Mouse (Mus musculus) mouse embryonic stem cell (cell line): ENCODE data around the gene Gm20388.

Experiments
- in situ Hi-C, 2 experiments: fragments of 300-500 bp; cut with MboI; formaldehyde crosslinking; loops; 1 replicate in 1 of 2; 3 replicates in 1 of 2; pipeline ENCODE4 v1.14.3; 2019 to 2020; ENCODE audit warnings: low sequenced_read_pairs in 2 of 2, low pct_unique_long_range_greater_than_20kb in 1 of 2, mixed read lengths in 1 of 2; ENCODE audit not compliant: unreplicated experiment in 1 of 2

The Gm20388 gene

DNA sequence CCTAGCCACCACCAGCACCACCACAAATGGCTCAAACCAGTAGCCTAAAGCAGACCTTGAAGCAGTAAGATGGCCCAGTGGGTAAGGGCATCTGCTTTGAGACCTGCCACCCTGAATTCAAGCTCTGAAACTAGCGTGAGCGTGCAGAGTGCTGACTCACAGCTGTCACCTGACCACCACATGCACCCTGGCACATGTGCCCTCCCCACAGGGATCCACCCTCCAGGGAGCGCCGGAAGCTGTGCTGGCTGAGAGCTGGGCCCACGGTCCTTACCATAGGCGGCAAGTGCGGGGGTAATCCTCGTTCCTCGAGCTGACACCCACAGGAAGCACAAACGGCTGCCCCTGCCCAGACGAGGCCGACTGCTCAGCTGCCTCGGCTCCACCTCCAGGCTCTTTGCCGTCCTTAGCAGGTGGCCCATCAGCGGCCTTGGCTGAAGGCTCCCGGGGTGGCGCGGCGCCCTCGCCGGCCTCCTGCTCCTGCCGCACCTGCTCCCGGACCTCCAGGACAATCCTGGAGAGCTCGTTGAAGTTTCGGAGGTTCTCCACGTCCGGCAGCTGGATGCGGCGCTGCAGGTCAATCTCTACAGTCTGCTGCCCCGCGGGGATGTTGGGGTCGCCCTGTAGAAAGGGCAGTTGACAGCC lies 1643.3 kb downstream of the Gm20388 start:
- in situ Hi-C loops: no loop called here

DNA sequence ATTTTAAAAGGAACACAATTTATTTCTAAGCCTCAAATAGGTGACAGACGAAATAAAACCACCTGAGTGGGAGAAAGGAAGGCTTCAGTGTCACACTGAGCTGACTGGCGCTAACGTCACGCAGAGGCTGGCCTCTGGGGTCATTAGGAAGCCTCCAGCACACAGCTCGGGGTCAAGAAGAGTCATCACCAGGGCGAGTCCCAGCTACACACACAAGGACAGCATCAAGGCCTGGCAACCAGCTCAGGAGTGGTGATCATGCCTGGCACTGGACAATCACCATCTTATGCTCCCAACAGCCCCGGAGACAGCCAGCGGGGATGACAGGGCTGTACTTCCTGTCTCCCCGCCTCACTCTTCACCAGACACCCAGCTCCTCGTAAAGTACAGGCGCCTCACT lies 1647.1 kb downstream of the Gm20388 start:
- in situ Hi-C loops: no loop called here

DNA sequence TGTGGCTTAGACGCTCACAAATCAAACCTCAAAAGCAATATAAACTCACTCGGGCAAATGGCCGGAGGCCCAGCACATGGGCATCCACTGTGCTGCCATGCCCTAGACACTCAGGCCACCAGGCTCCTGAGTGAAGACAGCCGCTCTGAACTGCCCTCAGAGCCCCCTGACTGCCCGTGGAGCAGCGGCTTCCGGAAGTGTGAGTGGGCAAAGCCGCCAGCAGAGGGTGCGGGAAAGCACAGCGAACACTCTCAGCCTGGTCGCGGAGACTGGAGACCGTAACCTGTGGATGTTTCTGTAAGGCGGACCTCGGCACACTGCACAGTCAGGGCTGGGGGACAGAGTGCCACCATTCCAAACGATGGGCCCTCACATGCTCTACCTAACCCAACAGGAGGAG lies 1647.9 kb downstream of the Gm20388 start:
- in situ Hi-C loops: no loop called here

DNA sequence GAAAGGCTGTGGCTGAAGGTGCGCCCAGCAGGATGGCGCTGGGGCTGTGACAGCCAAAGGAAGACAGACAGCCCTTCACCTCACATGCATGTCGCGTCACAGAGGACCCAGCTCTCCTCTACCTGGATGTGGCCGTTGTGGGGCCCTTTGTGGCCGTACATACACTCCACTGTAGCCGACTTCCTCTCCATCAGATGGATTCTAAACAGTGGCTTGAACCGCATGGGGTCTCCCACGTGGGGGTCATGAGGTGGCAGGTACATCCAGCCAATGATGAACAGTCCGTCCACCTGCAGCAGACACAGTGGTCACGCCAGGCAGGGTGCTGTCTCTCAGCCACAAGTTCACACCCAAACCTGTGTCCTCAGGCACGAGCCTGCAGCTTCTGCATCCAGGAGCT lies 1649.2 kb downstream of the Gm20388 start:
- in situ Hi-C loops: no loop called here

DNA sequence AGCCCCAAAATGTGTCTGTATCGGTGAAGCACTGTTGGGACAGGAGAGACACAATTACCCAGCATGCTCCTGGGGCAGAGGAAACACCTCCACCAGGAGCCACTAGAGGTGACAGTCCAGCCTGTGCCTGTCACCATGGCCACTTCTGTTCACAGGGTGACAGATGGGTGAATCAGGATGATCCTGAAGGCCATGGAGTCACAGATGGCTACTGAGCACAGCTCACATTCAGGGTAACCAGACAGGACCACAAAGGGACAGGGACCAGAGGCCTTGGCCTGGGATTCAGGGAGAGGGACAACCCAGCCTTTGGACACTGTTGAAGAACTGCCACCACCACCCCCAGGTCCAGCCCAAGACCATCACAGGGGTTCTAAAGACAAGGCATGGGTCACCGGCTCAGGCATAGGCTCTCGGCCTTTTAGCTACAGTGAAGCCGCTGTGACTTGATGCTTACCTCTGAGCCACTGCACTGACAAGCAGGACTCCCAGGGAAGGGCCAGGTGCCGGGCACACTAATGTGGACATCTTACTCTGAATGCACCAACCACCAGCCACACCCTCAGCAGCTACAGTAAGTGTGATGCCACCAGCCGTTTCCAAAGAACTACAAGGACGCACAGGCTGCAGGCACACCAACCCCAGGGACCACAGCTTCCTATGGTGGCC lies 1649.9 kb downstream of the Gm20388 start:
- in situ Hi-C loops: no loop called here

DNA sequence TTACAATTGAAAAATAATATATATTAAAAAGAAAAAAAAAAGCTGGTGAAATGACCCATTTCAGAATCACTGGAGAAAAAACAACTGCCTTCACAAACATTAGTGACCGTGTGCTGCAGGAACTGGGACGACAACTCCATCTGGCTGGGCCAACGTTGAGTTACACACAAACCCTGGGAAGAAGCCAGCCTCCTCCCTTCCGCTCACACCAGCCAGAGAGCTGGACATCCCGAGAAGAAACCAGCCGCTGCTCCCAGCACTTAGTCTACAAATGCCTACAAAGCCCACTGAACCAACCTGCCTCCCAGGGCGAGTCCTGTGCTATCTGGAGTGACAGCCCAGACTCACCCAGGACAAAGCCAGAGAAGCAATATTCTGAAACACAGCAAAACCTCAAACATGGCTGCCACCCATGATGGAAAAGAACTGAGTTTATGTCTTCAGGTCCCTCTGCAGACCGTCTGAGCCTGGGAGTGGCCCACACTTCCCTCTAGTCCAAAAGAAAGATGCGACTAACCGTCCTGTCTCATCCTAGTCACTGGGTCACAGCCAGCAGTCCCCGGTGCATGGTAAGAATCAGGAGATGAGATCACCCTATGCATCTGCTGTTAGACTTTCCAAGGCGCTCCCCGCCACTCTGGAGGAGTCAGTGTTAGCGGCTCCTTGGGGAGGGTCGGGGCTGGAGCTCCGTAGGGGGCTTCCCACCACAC lies 1651.2 kb downstream of the Gm20388 start:
- in situ Hi-C loops: no loop called here

DNA sequence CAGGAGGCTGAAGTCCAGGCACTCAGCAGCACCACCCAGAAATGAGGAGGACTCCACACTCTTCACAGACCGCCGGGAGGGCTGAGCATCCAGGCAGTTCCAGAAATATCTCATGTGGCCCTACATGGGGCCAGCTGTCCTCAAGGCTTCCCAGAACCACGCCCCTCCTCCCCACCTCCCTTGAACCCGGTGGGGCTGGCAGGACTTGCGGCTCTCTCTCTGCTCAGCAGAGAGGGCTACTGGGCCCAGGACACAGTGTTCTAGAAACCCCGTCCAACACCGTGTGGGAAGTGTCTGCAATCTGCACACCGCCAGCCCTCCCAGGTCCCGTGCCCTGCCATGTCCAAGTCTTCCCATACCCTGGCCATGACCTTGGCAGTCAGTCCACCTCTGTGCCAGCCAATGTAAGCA lies 1652.3 kb downstream of the Gm20388 start:
- in situ Hi-C loops: no loop called here

DNA sequence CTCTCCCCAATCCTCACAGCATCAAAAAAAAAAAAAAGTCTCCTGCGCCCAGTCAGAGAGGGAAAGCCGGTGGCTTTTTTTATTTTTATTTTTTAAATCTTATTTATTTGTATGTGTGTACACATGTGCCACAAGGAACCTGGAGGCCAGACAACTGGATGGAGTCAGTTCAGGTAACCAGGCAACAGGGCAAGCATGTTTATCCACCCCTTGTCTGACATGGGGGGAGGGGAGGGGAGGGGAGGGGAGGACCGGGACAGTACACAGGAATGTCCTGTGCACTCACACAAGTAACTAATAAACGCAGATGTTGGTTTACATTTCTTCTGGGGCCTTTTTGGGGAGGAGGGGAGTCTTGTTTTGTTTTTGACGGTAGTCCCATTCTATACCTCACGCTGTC lies 1653.1 kb downstream of the Gm20388 start:
- in situ Hi-C loops: no loop called here

DNA sequence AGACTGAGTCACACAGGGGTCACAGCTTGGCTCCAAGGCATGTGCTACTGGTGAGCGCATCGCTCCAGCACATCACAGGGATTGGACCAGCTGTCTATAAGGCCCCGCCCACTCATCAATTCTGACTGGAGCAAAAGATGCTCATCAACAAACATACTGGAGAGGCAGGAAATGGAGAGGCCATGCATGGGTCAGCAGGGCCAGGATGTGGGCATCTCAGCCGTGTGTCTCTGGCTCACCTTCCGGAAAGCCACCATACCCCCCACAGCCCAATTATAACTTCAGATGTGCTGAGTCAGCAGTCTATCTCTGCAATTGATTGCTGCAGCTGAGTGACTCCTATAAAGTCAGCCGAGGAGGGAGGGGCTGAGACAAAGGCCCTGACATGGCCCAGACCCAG lies 1657.7 kb downstream of the Gm20388 start:
- in situ Hi-C loops: no loop called here

DNA sequence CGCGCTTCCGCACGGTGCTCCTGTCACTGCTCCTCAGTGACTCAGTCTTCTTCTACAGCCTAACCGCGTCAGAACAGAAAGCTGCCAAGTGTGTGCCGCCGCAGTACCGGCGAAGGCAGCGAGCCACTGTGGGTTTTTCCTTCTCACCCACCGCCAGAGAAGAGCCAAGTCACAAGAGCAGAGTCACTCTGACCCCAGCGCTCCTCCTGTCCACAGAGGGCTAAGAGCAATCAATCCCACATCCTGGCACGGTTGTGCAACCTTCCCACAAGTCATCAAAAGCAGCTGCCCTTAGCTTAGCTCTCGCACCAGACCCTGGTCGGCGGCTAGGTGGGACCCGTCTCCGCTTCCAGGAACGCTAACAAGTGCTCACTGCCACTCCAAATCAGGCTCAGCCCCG lies 1659.7 kb downstream of the Gm20388 start:
- in situ Hi-C loops: no loop called here

DNA sequence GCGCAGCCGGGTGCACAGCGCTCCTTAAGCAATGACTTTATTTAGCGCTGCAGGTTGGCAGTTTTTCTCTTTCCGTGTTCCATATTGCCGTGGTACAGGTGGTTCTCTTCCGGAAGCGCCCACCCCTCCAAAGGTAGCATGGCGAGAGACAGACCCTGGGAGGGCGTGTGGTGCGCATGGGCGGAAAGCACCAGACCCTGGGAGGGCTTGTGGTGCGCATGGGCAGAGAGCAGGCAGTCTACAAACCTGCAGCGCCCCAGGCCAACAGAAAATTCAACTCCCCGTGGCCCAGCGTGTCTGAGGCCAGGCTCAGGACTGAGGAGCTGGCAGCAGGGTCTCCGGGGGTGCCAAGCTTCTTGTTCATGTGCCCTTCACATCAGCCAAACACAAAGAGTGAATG lies 1660.2 kb downstream of the Gm20388 start:
- in situ Hi-C loops: no loop called here

DNA sequence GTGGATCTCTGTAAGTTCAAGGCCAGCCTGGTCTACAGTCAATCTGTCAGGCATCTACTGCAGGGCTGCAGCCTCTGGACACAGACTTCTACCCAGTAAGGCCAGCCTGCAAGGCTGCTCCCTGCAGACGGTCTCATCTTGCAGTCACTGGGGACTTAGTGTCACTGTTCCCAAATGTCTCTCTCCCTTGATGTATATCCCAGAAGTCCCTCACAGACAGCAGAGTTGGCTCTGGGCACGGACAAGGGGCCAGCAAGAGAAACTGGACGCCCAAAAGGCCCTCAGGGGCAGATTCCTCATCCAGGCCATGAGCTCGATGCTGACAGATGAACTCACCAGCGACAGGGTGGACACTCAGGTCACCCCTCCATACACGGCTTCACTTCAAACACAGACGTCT lies 1661.5 kb downstream of the Gm20388 start:
- in situ Hi-C loops: no loop called here

DNA sequence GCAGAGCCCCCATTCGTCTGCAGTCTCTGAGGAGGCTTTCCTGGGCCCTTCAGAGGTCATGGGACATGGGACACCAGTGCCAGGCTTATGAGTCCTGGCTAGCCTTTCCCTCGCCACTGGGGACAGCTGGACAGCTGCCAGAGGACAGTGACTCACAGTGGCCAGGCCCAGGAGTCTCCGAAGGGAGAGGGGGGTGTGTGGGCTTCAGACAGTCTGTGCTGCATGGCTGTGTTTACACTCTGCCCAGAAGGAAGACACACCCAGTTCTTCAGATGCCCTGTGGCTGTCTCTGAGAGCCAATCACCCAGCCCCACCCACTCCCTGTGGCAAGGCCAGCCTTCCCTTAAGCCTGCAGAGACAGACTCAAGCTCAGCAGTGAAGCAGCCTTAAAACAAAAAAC lies 1662.6 kb downstream of the Gm20388 start:
- in situ Hi-C loops: no loop called here

DNA sequence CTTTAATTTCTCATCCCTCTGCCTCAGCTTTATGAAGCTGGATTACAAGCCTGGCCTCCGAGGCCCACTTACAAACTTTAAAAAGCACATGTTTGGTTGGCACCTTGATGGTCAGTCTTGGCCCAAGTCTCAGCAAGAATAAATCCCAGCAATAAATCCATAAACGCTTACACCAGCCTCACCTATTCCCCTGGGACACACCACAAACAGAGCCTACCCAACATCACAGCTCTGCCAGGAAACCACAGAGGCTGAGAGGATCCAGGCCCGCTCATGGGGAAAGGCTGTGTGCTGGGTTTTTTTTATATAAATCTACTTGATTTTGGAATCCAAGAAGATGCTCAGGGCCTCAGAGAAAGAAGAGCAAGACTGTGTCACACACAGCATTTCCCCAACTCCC lies 1665.0 kb downstream of the Gm20388 start:
- in situ Hi-C loops: loop anchor here in 1 of 2 experiments (25.0 kb wide), 1 partner anchor 362 kb away; the partner anchor contains the start of genes Banp and Car5a

DNA sequence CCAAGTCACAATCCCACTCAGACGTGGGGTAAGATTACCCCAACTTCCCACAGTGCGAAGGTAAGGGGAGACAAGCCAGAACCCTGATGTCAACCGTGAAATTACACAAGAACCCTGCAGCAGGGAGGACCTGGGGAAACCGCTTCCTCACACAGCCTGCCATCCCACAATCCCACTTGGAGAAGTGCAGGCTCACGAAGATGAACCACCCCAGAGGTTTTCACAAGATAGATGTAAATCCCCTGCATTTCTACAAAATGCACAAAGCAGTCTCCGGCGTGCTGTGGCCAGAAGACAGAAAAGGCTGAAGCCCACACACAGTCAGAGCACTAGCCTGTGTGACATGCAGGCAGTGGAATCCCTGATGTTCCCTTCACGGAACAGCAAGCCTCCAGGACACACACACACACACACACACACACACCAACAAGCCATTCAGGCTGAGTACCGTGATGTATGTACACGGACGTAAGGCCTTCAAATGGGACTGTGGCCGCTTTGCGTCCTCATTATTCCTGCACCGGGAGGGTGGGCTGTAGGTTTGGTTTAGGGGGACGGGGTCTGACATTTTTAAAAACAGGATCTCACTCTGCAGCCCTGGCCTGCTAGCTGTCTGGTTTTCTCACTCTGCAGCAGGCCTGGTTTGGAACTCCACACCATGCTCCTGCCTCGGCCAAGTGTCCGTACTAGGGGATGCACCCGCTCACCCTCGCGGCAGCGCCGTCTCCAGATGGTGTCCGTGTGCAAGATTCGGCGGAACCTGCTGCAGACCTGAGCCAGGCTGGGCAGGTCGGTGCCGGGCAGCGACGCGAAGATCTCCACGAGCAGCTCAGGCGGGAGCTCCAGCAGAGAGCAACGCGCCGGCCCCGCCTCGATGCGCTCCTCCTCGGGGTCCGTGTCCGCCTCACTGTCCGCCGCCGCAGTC lies 1667.4 kb downstream of the Gm20388 start:
- in situ Hi-C loops: loop anchor here in 1 of 2 experiments (25.0 kb wide), 1 partner anchor 359 kb away; the partner anchor contains the start of genes Banp and Car5a

DNA sequence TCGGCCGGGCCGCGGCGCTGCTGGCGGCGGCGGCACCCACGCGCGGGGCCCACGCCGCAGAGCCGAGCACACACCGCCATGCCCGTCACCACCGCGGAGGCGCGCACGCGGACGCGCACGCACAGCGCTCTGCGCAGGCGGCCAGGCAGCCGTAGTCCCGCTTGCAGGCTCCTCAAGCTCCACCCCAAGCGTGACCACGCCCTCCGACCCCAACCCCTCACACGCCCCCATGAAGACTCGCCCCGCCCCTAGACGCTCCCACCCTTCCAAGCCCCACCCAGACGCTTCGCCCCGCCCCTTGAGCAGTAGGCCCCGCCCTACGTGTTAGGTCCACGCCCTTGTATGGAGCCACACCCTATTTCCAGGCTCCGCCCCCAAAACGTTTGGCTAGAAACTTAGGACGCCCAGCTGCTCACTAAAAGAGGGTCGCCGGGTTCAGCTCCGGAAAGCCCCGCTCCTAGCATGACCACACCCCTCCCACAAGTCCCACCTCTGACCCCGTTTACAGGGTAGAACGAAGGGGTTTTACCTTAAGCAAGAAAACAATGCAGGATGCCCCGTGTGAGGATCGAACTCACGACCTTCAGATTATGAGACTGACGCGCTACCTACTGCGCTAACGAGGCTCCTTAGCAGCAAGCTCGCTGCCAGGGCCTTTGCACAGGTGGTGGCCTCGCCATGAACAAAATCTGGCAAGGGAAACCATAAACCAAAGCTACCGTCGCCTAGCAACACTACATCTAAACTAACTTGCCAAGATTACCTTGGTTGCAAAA lies 1668.2 kb downstream of the Gm20388 start, which contains the start of gene Fbxo31:
Gene Fbxo31, minus strand, starts transcription at position 131 of the 776 bp plus-strand sequence.
- in situ Hi-C loops: loop anchor here in 1 of 2 experiments (25.0 kb wide), 1 partner anchor 358 kb away; the partner anchor contains the start of genes Banp and Car5a

DNA sequence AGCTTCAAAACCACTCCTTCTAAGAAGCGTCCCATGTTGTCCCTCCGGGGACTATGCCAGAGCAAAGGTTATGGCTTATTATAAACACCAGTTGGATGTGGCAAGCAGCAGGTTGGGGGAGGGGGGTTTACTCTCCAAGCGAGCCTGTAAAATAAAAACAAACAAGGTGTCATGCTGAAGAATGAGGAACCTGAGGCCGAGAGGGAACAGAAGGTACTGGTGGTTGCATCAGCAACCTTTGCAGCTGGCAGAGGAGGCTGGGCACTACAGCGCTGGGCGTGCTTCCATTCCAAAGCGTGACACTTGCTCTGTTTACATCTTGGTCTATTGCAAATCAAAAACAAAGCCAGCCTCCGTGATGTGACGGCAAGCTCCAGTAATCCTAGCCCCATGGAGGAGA lies 1669.8 kb downstream of the Gm20388 start:
- in situ Hi-C loops: loop anchor here in 1 of 2 experiments (25.0 kb wide), 1 partner anchor 357 kb away; the partner anchor contains the start of genes Banp and Car5a

DNA sequence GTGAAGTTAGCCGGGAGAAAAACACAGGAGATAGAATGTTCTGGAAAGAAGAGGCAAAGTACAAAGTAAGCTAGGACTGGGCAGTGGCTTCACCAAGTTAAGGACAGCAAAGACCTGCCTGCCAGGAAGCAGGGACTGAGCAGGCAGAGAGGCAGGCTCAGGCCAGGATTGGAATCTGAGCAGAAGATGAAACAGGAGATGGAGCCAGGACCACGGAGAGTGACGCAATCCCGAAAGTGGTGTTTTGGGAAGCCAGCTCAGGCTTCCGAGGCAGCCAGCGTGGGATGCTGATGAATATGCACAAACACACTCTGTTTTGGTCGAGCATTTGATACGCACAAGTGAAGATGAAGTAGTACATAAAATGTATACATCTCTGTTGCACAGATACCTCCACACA lies 1673.0 kb downstream of the Gm20388 start:
- in situ Hi-C loops: loop anchor here in 1 of 2 experiments (25.0 kb wide), 1 partner anchor 354 kb away; the partner anchor contains the start of genes Banp and Car5a
